Mouse (Mus musculus): ENCODE measurements around the gene Clptm1l. TPM values are rescaled to one million over a fixed set of nuclear protein-coding genes. Genes with fewer than 3 reads are reported as not detected.
A peak's percentile ranks its signal among the peaks of the same experiment; 100 is the strongest.

Clptm1l gene
- polyA plus RNA-seq, 1 experiment from 2014 or later: 118 TPM

- ATAC-seq (ENCODE audit: borderline replicate concordance, extremely low read depth, low FRiP score, low TSS enrichment): no peak
- Histone ChIP-seq H3K9ac (peak overlapping the region; percentile 64; the same call in 1 of the 2 replicates), H3K27me3 (no peaks in the 10 kb centered on the region), H3K9me3 (no peaks in the 10 kb centered on the region), H3K4me1 (peaks cover 14% of the 10 kb centered on the region), H3K4me3 (peak overlapping the region; percentile 63), H3K36me3 (no peaks in the 10 kb centered on the region), H3K27ac (no peak overlapping the region), H3K4me2 (peak overlapping the region; percentile 96)
- WGBS: 41% methylated on average over 6 of the region's 6 CpGs
These were observed 22.6 kb downstream of the Clptm1l start for GRCm38 (mm10) chr13:73626410-73626744.

- peak; percentile 81 for ATAC-seq (ENCODE audit: borderline replicate concordance, extremely low read depth, low FRiP score, low TSS enrichment)
- Histone ChIP-seq H3K4me2 (peak within 1 kb of the TSS; percentile 96), H3K9ac (peak within 1 kb of the TSS; percentile 64), H3K9me3 (no peaks in the 10 kb centered on the region), H3K27ac (no peak within 1 kb of the TSS), H3K36me3 (no peaks in the 10 kb centered on the region), H3K4me3 (peak within 1 kb of the TSS; percentile 63), H3K4me1 (peaks cover 14% of the 10 kb centered on the region), H3K27me3 (no peaks in the 10 kb centered on the region)
- 9% methylated on average over 47 of the region's 47 CpGs for WGBS
These were observed 23.1 kb downstream of the Clptm1l start, which contains the start of gene Tert for GRCm38 (mm10) chr13:73626745-73627549. Gene Tert (plus strand): TSS chr13:73626911.

- Histone ChIP-seq H3K9ac (no peak overlapping the region), H3K36me3 (no peaks in the 10 kb centered on the region), H3K27me3 (no peaks in the 10 kb centered on the region), H3K4me2 (no peak overlapping the region), H3K27ac (no peak overlapping the region), H3K4me3 (no peak overlapping the region), H3K4me1 (peaks cover 14% of the 10 kb centered on the region), H3K9me3 (no peaks in the 10 kb centered on the region)
- no peak for ATAC-seq (ENCODE audit: borderline replicate concordance, extremely low read depth, low FRiP score, low TSS enrichment)
- 85% methylated on average over 11 of the region's 11 CpGs for WGBS
These were observed 24.8 kb downstream of the Clptm1l start for GRCm38 (mm10) chr13:73628586-73629113.

GRCm38 (mm10) chr13:73631837-73632236 is 28.0 kb downstream of the Clptm1l start:
- no peaks in the 10 kb centered on the region for H3K27me3 ChIP-seq
- 0 out of 2 replicates have a peak, but pooled peaks cover 5% of the 10 kb centered on the region for H3K36me3 ChIP-seq
- no peak for ATAC-seq (ENCODE audit: borderline replicate concordance, extremely low read depth, low FRiP score, low TSS enrichment)
- 83% methylated on average over 3 of the region's 3 CpGs for WGBS
- no peak overlapping the region for H3K4me2 ChIP-seq
- H3K4me3 ChIP-seq: no peak overlapping the region
- no peak overlapping the region for H3K9ac ChIP-seq
- H3K27ac ChIP-seq: no peak overlapping the region
- no peaks in the 10 kb centered on the region for H3K9me3 ChIP-seq
- H3K4me1 ChIP-seq: peaks cover 11% of the 10 kb centered on the region

GRCm38 (mm10) chr13:73637826-73638225 is 34.0 kb downstream of the Clptm1l start:
- H3K4me3 ChIP-seq: no peak overlapping the region

GRCm38 (mm10) chr13:73641296-73641695 is 37.5 kb downstream of the Clptm1l start:
- H3K4me1 ChIP-seq: no peaks in the 10 kb centered on the region
- no peak for ATAC-seq (ENCODE audit: borderline replicate concordance, extremely low read depth, low FRiP score, low TSS enrichment)
- 81% methylated on average over 4 of the region's 4 CpGs for WGBS
- no peaks in the 10 kb centered on the region for H3K36me3 ChIP-seq
- no peaks in the 10 kb centered on the region for H3K27me3 ChIP-seq
- no peak overlapping the region for H3K4me2 ChIP-seq
- no peak overlapping the region for H3K4me3 ChIP-seq
- H3K27ac ChIP-seq: no peak overlapping the region
- H3K9ac ChIP-seq: no peak overlapping the region
- H3K9me3 ChIP-seq: no peaks in the 10 kb centered on the region

More at GRCm38 (mm10) chr13:73637826-73638225, 34.0 kb downstream of the Clptm1l start:
- Histone ChIP-seq H3K4me1 (no peaks in the 10 kb centered on the region), H3K36me3 (0 out of 2 replicates have a peak, but pooled peaks cover 5% of the 10 kb centered on the region), H3K9me3 (no peaks in the 10 kb centered on the region), H3K4me2 (no peak overlapping the region), H3K9ac (no peak overlapping the region), H3K27ac (no peak overlapping the region), H3K27me3 (no peaks in the 10 kb centered on the region)
- 41% methylated on average over 5 of the region's 6 CpGs for WGBS
- ATAC-seq (ENCODE audit: borderline replicate concordance, extremely low read depth, low FRiP score, low TSS enrichment): no peak

GRCm38 (mm10) chr13:73646397-73647087 is 42.7 kb downstream of the Clptm1l start:
- no peak for ATAC-seq (ENCODE audit: borderline replicate concordance, extremely low read depth, low FRiP score, low TSS enrichment)
- no peaks in the 10 kb centered on the region for H3K4me1 ChIP-seq
- H3K4me2 ChIP-seq: no peak overlapping the region
- H3K4me3 ChIP-seq: no peak overlapping the region
- H3K27me3 ChIP-seq: no peaks in the 10 kb centered on the region
- H3K9ac ChIP-seq: no peak overlapping the region
- H3K27ac ChIP-seq: no peak overlapping the region
- 35% methylated on average over 6 of the region's 6 CpGs for WGBS
- no peaks in the 10 kb centered on the region for H3K9me3 ChIP-seq
- 0 out of 2 replicates have a peak, but pooled peaks cover 2% of the 10 kb centered on the region for H3K36me3 ChIP-seq

GRCm38 (mm10) chr13:73653266-73653665 is 49.5 kb downstream of the Clptm1l start:
- H3K9me3 ChIP-seq: no peaks in the 10 kb centered on the region
- H3K27ac ChIP-seq: no peak overlapping the region
- no peak overlapping the region for H3K9ac ChIP-seq
- WGBS: 87% methylated on average over 3 of the region's 3 CpGs
- H3K36me3 ChIP-seq: 0 out of 2 replicates have a peak, but pooled peaks cover 2% of the 10 kb centered on the region
- no peak for ATAC-seq (ENCODE audit: borderline replicate concordance, extremely low read depth, low FRiP score, low TSS enrichment)
- H3K4me1 ChIP-seq: no peaks in the 10 kb centered on the region
- H3K4me3 ChIP-seq: no peak overlapping the region
- no peaks in the 10 kb centered on the region for H3K27me3 ChIP-seq
- no peak overlapping the region for H3K4me2 ChIP-seq

- no peaks in the 10 kb centered on the region for H3K9me3 ChIP-seq
- H3K36me3 ChIP-seq: no peaks in the 10 kb centered on the region
- no peak for ATAC-seq (ENCODE audit: borderline replicate concordance, extremely low read depth, low FRiP score, low TSS enrichment)
- H3K4me2 ChIP-seq: no peak overlapping the region
- H3K4me1 ChIP-seq: no peaks in the 10 kb centered on the region
- 63% methylated on average over 3 of the region's 3 CpGs for WGBS
- H3K27me3 ChIP-seq: no peaks in the 10 kb centered on the region
- H3K9ac ChIP-seq: no peak overlapping the region
- H3K4me3 ChIP-seq: no peak overlapping the region
- H3K27ac ChIP-seq: no peak overlapping the region
These were observed 51.2 kb downstream of the Clptm1l start for GRCm38 (mm10) chr13:73654976-73655375.

GRCm38 (mm10) chr13:73658953-73659352 is 55.1 kb downstream of the Clptm1l start:
- Histone ChIP-seq H3K9me3 (no peaks in the 10 kb centered on the region), H3K27ac (no peak overlapping the region), H3K4me2 (no peak overlapping the region), H3K9ac (no peak overlapping the region), H3K4me1 (no peaks in the 10 kb centered on the region), H3K4me3 (no peak overlapping the region), H3K27me3 (no peaks in the 10 kb centered on the region), H3K36me3 (no peaks in the 10 kb centered on the region)
- no peak for ATAC-seq (ENCODE audit: borderline replicate concordance, extremely low read depth, low FRiP score, low TSS enrichment)
- WGBS: 27% methylated on average over 2 of the region's 2 CpGs

GRCm38 (mm10) chr13:73660163-73660695 is 56.4 kb downstream of the Clptm1l start:
- H3K27ac ChIP-seq: no peak overlapping the region
- no peak overlapping the region for H3K4me3 ChIP-seq
- no peaks in the 10 kb centered on the region for H3K36me3 ChIP-seq
- no peaks in the 10 kb centered on the region for H3K4me1 ChIP-seq
- H3K27me3 ChIP-seq: no peaks in the 10 kb centered on the region
- ATAC-seq (ENCODE audit: borderline replicate concordance, extremely low read depth, low FRiP score, low TSS enrichment): no peak
- 66% methylated on average over 2 of the region's 2 CpGs for WGBS
- no peaks in the 10 kb centered on the region for H3K9me3 ChIP-seq
- no peak overlapping the region for H3K4me2 ChIP-seq
- H3K9ac ChIP-seq: no peak overlapping the region

Data from lung, embryonic 15.5 days (tissue).